Mouse (Mus musculus) WW6 (cell line): ENCODE results near the gene Lrrc55.

ENCODE experiments used
- DNase-seq: peaks from one replicate; pipeline ENCODE4 v3.0.0-alpha.2; 2013; ENCODE audit warnings: low read depth, low spot score

Gene Lrrc55

DNA sequence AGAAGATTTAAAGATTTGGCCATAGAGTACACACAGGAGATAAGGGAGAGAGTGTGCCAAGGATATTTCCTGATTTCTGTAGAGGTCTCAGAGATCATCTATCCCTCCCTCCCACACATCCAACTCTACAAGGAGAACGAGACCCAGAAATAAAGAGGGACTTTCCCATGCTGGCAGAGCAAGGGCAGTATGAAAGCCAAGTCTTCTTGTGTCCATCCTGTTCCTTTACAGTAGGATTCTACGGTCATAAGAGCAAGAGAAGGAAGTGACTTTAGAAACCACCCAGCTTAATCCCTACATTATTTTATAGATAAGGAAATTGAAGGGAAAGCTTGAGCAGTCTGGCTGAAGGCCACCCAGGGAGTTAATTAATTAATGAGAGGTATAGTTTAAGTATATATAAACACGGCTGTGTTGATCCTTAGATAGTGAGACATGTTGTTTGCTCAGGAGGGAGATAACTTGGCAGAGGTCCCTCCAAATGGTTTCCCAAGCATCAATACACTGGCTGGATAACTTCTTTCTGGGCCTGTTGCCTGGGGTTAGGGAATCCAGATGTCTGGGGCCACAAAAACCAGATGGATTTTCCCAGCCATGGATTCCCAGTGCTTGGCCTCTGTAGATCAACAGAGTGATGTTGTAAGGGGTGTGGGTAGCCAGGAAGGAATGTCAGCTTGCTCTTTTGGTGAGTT lies 24.8 kb downstream of the Lrrc55 start:
- no peak for DNase-seq

DNA sequence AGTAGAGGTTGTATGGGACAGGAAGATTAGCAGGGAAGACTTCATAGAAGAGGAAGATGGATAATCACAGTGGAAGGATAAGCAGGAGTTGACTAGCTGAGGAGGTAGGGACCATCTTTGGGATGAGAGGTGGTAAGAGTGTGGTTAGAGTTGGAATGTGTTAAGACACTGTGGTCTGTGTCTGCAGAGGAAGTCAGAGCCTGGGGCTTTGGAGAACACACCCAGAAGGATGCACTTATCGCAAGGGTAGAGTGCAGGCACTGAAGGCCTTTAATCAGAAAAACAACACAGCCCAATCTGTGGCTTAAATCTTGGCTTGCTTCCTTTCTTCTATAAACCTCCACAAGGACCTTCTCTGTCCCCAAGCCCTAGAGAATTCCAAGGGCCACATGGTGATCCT lies 28.7 kb downstream of the Lrrc55 start:
- DNase-seq, result no peak

DNA sequence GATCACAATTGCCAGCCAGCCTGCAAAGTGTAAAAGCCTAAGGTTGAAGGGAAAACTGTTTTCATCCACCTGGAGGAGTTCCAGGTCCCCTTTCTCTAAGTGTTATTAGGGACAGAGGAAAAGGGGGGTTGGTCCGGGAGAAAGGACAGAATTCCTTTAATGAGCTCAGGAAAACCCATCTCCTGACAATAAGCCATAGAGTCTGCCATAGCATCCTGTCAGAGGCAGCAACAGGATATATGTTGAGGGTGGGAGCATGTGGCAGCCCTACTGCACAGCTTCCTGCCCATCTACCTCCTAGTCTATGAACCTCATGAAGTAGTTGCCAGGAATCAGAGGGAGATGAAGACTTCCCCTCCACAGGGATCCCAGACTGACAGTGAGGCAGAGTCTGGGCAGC lies 29.4 kb downstream of the Lrrc55 start:
- no peak for DNase-seq

DNA sequence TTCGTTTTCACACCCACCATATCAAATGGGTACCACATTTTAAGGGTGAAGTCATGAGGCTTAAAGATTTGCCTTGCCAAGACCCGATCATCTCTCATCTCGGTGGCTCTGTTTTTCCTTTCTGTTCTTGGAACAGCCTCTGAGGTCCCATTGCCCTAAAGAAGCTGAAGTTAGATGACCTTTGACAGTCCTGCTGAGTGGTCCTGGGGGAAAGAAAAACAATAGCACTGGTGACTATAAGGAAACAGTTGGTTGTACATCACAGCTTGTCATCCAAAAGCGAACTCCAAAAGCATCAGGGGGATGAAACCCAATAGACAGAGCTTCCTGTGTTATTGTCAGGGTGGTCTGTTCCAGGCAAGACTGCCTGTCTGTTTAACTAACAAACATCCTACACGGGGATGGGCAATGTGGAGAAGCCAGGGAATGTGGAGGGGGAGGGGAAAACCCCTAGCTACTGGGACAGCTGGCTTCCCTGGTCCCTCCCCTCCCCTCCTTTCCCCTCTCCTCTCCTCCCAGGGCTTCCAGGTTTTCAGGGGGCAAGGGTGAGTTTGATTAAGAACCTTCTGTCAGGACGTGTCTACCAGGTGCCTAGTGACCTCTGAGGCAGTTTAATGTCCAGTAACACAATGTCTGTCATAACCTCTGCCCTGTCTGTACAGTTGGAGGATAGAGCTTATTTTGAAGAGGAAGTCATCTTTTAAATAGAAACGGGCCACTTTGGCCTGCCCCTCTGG lies 33.5 kb downstream of the Lrrc55 start:
- DNase-seq, result no peak

DNA sequence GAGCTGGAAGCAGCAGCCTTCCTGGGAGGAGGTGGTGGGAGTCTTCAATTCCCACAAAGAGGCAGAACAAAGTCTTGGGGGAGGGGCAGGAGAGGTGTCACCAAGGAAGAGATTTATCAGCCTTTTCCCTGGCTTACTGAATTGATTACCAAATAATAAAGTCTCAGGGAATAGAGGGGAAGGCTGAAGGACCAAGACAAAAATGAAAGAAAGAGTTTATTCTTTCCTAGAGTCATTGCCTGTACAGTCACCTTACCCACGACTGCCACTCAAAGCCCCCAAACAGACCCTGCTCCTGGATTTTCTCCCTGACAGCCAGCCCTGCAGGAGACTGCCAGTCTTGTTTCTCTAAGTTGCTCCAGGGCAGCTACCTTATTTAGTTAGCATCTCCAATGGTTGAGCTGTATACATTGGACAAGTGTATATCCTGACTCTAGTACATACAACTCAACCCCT lies 35.3 kb downstream of the Lrrc55 start:
- DNase-seq, result no peak

DNA sequence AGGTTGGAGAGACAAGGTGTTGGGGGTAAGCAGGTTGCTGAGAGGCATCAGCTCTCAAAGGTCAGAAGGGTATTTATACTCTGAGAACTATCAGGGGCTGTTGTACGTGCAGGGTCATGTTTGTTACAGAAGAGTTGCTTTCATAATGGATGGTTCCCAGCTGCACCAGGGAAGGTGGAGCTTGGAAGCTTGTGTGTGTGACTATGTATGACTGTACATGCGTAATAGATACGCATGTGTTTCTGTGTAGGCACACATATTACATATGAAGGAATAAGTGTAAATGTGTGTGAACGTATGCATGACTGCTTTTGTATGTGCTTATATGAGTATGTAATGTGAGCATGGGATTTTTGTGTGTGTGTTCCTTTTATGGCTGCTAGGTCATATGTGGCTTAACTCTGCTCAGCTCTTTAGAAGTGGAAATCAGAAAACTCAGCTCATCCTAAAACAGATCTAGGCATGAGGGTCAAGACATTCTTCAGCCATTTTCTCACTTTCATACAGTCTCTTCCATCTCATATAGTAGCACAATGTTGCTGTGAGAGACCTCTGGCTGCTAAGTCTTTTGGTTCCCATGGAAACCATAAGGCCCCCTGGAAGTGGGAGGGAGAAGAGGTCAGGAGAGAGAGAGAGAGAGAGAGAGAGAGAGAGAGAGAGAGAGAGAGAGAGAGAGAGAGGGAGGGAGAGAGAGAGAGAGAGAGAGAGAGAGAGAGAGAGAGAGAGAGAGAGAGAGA lies 35.9 kb downstream of the Lrrc55 start:
- DNase-seq, result no peak

DNA sequence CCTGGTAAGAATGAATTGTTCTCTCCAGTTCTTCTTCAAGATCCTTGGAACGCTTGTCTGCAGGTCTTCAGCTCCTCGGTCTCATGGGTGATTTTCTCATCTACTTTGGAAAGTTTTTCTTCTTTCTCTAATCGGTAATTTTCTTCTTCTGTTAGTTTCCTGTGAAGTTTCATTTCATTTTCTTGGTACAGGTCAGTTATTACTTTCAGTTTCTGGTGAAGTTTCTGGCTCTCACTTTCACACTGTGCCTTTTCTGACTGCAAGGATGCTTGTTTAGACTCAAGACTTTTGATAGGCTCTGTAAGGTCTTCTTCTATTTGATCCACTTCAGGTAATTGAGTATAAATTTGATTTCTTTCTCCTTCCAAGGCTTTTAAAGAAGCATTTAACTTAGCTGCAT lies 39.6 kb downstream of the Lrrc55 start:
- no peak for DNase-seq

DNA sequence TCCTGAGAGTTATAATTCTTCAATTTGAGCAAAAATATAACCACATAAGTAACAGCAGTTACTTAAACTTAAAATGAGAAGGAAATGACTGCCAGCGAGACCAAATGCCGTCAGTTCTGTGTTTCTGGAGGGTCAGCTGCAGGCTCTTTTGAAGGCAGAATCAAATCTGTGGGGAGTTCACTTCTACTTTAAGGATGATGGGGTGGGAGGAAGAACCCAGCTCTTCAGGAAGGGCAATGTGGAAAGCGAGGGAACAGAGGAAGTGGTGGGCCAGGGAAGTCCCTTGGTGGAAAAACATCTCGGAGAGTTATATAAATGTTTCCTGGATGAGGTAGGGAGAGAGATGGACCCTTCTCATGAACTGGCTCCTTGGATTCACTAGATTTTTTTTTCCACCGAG lies 40.9 kb downstream of the Lrrc55 start:
- DNase-seq, result no peak

DNA sequence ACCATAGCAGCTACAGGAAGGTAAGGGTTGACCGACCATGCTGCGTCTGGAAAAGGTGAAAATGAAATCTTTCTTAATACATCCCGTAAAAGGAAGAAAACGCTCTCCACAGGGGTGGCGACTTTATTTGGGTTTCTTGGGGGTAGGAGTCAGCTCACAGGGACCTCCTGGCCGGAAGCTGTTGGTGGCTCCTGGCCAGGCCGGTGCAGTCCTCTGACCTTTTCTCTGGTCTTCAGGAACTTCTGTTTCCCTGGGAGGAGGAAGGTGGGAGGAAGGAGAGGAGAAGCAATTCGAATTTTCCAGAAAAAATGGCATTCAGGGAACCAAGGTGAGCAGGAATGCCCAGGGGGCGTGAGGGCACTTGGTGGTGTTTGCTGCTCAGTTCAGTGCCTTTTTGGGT lies 41.7 kb downstream of the Lrrc55 start:
- no peak for DNase-seq

DNA sequence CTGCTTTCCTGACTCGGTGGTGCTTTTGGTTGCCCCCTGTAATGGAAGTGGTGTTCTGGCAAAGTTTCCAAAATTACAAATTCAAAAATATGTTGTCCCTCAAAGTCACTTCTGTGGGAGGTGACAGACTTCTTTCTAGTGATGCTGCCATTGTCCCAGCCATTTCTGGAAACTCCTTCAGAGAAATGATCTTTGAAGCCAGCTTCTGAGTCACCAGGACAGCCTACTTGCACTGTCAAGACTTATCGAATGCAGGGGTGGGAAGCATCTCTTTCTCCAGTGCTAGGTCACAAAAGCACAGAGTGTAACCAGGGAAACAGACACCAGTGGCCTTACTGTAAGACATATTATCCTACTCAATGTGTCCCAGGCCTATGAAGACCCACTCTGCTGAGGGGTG lies 45.8 kb downstream of the Lrrc55 start:
- no peak for DNase-seq

DNA sequence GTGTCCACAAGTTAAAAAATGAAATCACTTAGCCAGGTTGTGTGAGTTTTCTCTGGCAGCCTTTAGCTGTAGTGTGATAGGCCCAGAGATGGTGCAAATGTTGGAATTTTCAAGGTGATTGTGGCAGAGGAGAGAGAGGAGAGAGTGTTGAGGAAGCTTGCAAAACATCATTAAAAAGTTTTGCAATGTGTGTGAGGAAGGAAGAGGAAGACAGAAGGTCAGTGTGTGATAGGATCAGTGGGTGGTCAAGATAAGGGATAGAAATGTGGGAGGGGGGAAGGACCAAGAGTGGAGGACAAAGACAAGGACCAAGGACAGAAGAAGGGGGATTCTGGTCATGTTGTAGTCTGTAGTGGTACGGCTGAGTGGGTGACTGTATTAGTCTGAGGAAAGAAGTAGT lies 46.6 kb downstream of the Lrrc55 start:
- no peak for DNase-seq

DNA sequence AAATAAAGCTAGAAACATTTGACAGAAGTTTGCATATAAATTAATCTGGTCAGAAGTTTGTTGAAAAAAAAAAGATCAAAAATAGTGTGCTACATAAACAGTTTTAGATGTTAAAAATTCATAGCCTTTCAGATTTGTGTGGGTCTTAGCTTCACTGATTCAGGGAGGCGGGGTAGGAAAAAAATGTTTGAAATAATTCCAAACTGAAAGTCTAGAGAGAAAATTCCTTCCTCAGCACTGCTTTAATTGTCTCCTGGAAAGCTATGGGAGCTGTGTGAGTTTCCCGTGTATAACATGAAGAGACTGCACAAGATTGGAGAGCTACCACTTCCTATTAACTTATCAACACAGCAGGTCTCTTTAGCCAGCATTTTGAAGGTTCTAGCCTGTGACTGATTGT lies 49.5 kb downstream of the Lrrc55 start:
- DNase-seq, result no peak

DNA sequence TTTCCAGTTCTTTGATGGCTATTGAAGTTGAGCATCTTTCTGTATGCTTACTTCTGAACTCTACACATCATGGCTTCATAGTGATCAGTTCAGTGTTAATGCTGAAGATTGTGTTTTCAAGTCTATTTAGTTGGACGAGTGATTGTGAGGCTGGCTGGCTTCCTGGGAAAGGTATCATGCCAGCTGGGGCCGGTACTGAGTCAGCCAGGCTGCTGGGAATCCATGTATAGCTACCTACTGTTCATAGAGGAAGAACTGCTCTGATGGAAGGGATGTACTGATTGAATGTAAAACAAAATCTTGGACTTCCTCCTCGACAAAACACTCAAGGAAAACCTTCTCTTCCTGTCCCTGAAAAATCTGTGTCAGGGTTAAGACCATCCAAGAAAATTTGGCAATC lies 51.7 kb downstream of the Lrrc55 start:
- DNase-seq, result no peak

DNA sequence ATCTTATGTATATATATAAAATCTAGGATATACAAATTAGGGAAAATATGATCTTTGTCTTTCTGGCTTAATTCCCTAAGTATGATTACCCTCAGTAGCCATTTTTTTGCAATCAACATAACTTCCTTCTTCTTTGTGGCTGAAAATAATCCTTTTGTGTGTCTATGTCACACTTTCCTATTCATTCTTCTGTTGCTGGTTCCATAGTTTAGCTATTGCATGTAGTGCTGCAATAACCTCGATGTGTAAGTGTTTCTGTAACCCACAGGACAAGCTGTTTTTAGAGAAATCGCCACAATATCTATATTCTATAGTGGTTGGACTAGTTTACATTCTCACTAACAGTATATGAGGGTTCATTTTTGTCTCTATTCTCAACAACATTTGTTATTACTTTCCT lies 52.1 kb downstream of the Lrrc55 start:
- no peak for DNase-seq

DNA sequence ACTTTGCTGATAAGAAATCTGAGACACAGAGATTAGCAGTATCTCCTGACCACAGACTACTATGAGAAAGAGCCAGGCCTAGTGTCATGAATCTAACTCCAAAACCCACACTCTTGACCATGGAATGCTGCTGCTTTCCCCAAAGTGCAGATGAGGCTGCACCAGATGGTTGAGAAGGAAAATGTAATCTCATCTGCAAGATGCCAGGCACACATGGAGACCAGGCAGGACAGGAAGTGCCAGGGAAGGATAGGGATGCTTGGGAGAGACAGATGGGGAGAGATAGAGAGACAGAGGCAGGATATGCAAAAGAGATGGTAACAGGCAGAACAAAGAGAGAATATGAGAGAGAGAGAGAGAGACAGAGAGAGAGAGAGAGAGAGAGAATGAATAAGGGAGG lies 56.2 kb downstream of the Lrrc55 start:
- DNase-seq, result no peak

DNA sequence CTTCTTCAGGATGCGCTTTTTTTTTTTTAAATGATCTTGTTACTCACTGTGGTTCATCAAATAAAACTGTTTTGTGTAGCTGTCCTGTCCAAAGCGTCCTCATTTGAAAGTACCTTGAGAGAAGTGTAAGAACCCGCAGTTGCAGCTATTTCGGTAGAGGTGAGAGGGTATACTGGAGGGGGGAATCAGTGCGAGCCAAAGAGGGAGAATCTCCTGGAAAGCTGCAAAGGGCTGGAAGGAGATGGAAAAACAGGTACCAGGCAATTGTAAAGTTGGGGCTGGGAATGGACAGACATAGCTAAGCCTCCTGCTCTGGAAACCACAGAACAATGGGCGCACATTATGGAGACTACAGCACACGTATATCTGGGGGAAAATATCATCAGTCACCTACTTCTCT lies 57.2 kb downstream of the Lrrc55 start:
- DNase-seq, result no peak

DNA sequence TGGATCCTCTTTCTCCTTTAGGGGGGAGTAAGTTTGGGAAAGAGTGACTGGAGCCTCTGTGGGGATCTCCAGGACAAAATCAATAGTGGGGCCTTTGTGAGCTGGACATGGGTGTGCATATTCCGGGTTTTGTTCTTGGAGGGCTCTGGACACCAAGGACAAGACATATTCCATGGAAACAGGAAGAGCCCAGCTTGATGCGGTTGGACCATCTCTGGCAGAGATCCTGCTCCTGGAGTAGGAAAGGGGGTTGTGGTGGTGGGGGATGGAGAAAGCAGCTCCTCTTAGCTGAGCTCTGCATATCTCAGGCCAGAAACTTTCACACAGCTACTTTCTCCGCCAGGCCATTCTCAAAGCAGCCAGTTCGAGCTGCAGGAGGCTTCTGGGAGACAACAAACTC lies 57.6 kb downstream of the Lrrc55 start:
- no peak for DNase-seq

DNA sequence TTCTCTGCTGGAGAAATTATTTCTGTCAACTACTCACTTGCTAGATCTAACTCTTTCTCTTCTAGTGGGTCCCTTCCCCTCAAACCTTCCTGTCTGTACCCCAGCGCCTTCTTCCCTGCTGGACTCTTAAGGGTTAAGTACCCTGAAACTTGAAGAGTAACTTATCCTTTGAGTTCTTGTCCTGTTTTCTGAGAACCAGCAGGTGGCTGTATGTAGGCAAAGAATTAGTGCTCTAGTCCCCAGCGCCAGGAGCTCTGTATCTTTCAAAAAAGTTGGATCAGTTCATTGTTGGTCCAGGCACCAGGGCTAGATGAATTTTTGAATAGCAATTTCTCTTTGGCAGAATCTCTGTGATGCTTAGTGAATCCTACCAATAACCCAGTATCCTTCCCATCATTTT lies 58.9 kb downstream of the Lrrc55 start:
- DNase-seq, result no peak

DNA sequence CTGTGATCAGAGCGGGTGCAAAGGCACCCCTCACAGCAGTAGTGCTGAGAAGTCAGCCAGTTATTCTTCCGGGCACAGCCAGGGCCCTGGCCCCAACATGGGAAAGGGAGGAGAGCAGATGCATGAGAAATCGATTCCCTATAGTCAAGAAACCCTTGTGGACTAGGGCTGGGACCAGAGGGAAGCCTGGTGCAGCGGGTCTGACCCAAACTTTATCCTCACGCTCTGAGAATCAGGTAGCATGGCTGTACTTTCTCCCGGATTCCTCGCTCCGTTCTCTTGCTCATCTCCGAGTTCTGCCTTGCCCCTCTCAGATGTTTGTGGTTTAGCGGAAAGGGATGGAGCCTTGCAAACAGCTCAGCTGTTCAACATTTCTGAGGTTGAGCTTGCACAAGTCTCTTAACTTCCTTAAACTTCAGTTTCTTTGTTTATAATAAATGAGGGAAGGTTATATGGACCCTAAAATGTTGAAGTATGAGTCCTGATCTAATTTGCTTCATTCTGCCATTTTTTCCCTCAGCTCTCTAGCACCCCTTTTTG lies 59.3 kb downstream of the Lrrc55 start:
- no peak for DNase-seq

DNA sequence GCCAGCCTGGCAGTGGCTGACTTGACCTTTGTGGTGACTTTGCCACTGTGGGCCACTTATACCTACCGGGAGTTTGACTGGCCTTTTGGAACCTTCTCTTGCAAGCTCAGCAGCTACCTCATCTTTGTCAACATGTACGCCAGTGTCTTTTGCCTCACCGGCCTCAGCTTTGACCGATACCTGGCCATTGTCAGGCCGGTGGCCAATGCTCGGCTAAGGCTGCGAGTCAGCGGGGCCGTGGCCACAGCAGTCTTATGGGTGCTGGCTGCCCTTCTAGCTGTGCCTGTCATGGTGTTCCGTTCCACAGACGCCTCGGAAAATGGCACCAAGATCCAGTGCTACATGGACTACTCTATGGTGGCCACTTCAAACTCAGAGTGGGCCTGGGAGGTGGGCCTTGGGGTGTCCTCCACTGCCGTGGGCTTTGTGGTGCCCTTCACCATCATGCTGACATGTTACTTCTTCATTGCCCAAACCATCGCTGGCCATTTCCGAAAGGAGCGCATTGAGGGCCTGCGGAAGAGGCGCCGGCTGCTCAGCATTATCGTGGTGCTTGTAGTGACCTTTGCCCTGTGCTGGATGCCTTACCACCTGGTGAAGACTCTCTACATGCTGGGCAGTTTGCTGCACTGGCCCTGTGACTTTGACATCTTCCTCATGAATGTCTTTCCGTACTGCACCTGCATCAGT lies 60.0 kb downstream of the Lrrc55 start:
- no peak for DNase-seq

DNA sequence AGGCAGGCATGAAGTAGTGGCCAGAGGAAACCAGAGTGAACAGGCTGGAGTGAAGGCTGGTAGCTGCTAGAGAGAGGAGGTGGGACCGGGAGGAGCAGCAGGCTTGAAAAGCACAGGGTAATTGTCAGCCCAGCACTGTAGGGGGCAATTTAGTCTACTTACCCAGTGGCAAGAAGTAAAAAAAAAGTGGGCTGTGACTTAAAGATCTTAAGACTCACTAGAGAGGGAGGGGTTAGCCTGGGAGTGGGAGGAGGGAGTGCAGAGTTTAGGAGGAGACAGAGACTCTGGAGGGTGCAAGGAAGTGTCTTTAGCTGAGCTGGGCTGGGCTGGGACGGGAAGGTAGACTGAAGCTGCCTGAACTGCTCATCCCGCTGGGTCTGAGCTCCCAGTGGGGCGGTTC lies 60.9 kb downstream of the Lrrc55 start, which contains the start of gene Aplnr:
Aplnr (plus strand) TSS at position 137 of the 400 bp plus-strand sequence.
- no peak for DNase-seq

DNA sequence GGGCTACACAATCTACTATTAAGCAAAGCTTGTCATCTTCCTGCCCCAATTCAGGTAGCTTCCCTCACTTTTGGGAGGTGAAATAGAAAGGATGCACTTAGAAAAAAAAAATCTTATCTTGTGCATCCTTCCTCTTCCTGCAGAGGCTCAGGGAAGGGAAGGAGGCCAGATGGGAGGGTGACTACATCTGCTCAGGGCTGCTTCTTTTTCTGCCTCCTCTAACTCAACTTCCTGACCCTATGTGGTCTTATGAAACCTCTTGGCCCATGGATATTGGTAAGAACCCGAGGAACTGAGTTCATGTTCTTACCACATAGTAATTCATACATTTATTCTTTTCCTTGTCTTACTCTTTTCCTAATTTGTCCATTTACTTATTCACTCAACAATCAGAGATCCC lies 61.9 kb downstream of the Lrrc55 start:
- DNase-seq, result no peak
